Mouse (Mus musculus) spleen, adult 2 months (tissue): Measurements from ENCODE around the gene Scfd2.

Source experiments
- CTCF ChIP-seq: fragments of 200-500 bp; IDR thresholded peaks from 2 replicates; pipeline ENCODE4 v1.5.1; 2011; ENCODE audit warnings: mild to moderate bottlenecking, inconsistent platforms; ENCODE audit not compliant: insufficient read depth, insufficient read length, insufficient replicate concordance; ENCODE audit errors: extremely low read depth
- POLR2A ChIP-seq: fragments of 200-500 bp; IDR thresholded peaks from 2 replicates; pipeline ENCODE4 v1.6.1; 2011; ENCODE audit warnings: low read depth, low read length, inconsistent platforms

DNA sequence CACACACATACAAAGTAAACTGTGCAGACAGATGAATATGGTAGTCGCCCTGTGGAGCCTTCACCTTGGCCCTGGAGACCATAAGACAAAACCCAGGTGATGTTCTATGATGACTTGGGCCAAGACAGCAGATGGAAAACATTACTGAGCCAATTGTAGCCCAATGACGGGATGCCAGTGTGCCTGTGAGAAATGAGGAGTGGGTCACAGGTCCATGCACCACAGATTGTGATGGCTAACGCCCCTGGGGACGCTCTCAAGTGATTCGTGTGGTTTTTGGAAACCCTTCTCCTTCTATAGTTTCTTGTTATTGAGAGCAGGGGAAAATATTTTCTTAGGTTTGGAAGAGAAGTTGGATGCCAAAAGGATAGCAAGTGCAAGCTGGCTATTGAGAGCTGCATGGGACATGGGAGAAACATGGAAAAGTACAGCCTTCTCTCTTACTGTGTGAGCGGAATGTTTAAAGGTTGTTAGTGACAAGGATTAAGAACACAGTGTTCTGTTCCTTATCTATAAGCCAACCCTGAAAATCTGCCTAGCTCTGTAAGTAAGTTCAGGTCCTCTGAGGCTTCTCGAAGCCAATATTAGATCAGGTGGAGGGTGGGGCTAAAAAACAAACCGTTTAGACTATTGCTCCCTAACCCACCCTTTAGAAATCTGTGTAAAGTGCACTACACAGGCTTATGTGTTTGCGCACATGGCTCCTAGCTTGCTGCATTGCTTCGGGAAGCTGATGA lies 210.4 kb downstream of the Scfd2 start:
- no peak for TF ChIP-seq POLR2A
- no peak for TF ChIP-seq CTCF
